Mouse (Mus musculus) forebrain, embryonic 13.5 days (tissue): ENCODE results near the gene Carns1. TPM values are rescaled to one million over a fixed set of nuclear protein-coding genes. Genes with fewer than 3 reads are reported as not detected.

Experiments used
- ATAC-seq: fragments of 200-750 bp; cut with Nextera tagmentation; 2 replicates; pipeline ENCODE4 v1.8.0; 2017
- H3K27ac ChIP-seq: fragments of 300-500 bp; sonication (generic); 2 replicates; pipeline ENCODE4 v1.5.1; 2015; ENCODE audit warnings: inconsistent platforms, mild to moderate bottlenecking, moderate library complexity
- H3K27me3 ChIP-seq: fragments of 300-500 bp; sonication (generic); 2 replicates; pipeline ENCODE4 v1.6.1; 2015; ENCODE audit warnings: mild to moderate bottlenecking, inconsistent platforms
- H3K36me3 ChIP-seq: fragments of 300-500 bp; sonication (generic); 2 replicates; pipeline ENCODE4 v1.6.1; 2015; ENCODE audit warnings: mild to moderate bottlenecking, inconsistent platforms; ENCODE audit not compliant: poor library complexity, severe bottlenecking
- H3K4me1 ChIP-seq: fragments of 300-500 bp; sonication (generic); 2 replicates; pipeline ENCODE4 v1.6.1; 2015; ENCODE audit warnings: inconsistent platforms
- H3K4me2 ChIP-seq: fragments of 300-500 bp; sonication (generic); 2 replicates; pipeline ENCODE4 v1.6.1; 2015; ENCODE audit warnings: inconsistent platforms, mild to moderate bottlenecking, moderate library complexity
- H3K4me3 ChIP-seq: fragments of 300-500 bp; sonication (generic); 2 replicates; pipeline ENCODE4 v1.5.1; 2015; ENCODE audit warnings: mild to moderate bottlenecking, inconsistent platforms
- H3K9ac ChIP-seq: fragments of 300-500 bp; sonication (generic); 2 replicates; pipeline ENCODE4 v1.6.1; 2015; ENCODE audit warnings: mild to moderate bottlenecking, inconsistent platforms
- H3K9me3 ChIP-seq: fragments of 300-500 bp; sonication (generic); replicated peaks from 2 replicates; pipeline ENCODE4 v1.6.1; 2016; ENCODE audit warnings: inconsistent platforms
- WGBS: fragments of 180-500 bp; shearing (Covaris S2); methylation state at CpG from one replicate; pipeline ENCODE4 v1.1.7; 2015; 5-methylcytosine and 5-hydroxymethylcytosine counted together
- microRNA-seq: library from miRNA; unstranded; fragments of <30 nt; microRNA quantifications from one replicate; pipeline ENCODE4, GENCODE M21; 2016
- polyA plus RNA-seq: library from polyadenylated mRNA; unstranded; fragments of >200 nt; fragmentation: Nextera tagmentation; extraction: Ambion mirVana; gene quantifications from 2 replicates; pipeline ENCODE4 v1.2.1, GENCODE M21; 2015

Carns1 gene
- polyA plus RNA-seq, 1 experiment from 2014 or later = 2.4 TPM

DNA sequence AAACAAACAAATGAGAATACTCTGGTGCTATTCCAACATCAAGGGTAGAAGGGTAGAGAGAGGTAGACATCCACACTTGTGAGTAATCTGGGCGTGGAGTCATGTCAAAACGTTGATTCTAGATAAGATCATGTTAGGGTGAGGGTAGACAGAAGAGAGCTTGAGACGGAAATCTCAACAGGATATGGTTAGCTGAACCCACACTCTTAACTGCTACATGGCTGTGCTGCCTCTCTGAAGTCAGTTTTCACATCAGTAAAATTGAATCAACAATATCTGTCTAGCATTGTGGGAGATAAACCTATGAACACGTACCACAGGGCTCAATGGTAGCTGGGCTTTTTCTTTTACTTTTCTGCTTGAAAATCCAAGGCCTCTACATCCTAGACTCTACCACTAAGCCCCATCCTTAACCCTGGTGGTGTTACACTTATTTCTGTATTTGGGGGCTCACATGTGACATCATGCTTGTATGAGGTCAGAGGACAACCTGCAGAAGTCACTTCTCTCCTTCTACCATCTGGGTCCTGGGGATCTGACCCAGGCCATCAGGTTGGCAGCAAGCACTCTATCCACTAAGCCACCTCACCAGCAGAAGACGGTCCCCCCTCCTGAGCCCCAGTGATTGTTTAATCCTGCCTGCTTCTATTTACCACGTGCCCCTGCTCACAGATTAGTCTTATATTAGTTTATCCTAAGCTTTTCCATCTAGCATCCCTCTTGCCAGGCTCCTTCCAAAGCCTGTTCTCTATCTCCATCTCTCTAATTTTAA, 55.4 kb downstream of the Carns1 start:
- H3K4me3 ChIP-seq = no peak overlapping the region
- no peak for ATAC-seq
- H3K27ac ChIP-seq = no peak overlapping the region
- H3K4me2 ChIP-seq = peak overlapping the region; percentile 59
- H3K27me3 ChIP-seq = no peaks in the 10 kb centered on the region
- H3K36me3 ChIP-seq = peaks cover 32% of the 10 kb centered on the region
- H3K4me1 ChIP-seq = peaks cover 10% of the 10 kb centered on the region
- H3K9ac ChIP-seq = no peak overlapping the region
- WGBS = 91% methylated on average over 6 of the region's 6 CpGs
- no peaks in the 10 kb centered on the region for H3K9me3 ChIP-seq

DNA sequence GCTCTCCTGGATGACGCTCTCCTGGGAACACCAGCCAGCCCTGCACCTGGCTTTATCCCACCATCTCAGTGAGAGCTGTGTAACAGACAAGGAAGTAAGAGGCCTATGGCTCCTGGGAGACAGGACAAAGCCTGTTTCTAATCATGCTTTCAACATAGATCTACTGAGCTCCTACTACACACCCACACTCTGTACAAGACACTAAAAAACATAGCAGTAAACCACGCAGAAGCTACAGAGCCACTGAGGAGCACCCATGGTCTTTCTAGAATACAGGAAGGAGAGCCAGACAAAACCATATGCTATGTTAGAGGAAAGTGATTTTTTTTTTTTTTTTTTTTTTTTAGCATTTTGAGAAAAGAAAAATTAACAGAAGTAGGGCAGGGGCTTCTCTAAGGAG, 56.9 kb downstream of the Carns1 start:
- H3K9me3 ChIP-seq = no peaks in the 10 kb centered on the region
- no peaks in the 10 kb centered on the region for H3K27me3 ChIP-seq
- H3K4me1 ChIP-seq = peaks cover 10% of the 10 kb centered on the region
- 92% methylated on average over 2 of the region's 2 CpGs for WGBS
- H3K36me3 ChIP-seq = peaks cover 48% of the 10 kb centered on the region
- no peak overlapping the region for H3K9ac ChIP-seq
- no peak overlapping the region for H3K4me3 ChIP-seq
- no peak overlapping the region for H3K27ac ChIP-seq
- H3K4me2 ChIP-seq = no peak overlapping the region
- no peak for ATAC-seq

DNA sequence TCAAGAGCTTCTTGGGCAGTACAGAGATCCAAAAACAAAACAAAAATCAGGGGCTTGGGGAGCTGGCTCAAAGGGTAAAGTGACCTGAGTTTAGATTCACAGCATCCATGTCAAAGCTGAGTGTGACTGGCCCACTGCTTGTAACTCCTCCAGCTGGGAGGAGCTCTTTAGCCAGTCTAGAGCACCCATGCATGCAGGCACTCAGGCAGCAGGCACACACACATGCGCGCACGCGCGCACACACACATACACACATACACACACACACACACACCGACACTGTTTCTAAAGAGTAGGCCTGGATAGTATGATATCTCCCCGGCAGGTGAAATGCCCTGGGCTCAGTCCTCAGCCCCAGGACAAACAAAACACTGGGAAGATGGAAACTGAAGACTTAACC, 58.3 kb downstream of the Carns1 start:
- Histone ChIP-seq H3K4me3 (no peak overlapping the region), H3K9me3 (no peaks in the 10 kb centered on the region), H3K4me1 (peaks cover 10% of the 10 kb centered on the region), H3K27ac (no peak overlapping the region), H3K4me2 (no peak overlapping the region), H3K36me3 (peaks cover 61% of the 10 kb centered on the region), H3K27me3 (no peaks in the 10 kb centered on the region), H3K9ac (no peak overlapping the region)
- WGBS = 96% methylated on average over 7 of the region's 7 CpGs
- ATAC-seq = no peak

DNA sequence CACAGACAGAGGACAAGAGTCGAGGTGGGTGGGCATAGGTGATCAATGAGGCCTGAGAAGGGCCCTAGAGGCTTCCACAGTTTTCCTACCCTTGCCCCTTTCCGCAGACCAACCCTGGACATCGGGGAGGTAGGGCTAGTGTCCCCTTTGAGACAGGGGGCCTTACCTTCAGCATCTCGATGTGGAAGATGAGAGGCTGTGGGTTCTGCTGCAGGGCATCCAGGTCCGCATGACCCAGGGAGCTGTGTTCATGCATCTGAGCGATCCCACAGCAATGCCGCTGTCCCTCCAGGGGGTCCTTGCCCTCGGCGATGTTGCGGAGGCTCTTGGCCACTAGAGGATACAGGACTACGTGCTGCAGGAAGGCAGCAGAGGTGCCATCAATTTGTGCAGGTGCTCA, 59.5 kb downstream of the Carns1 start:
- H3K36me3 ChIP-seq = peaks cover 73% of the 10 kb centered on the region
- H3K9ac ChIP-seq = no peak overlapping the region
- no peak for ATAC-seq
- H3K27ac ChIP-seq = no peak overlapping the region
- no peak overlapping the region for H3K4me2 ChIP-seq
- H3K4me3 ChIP-seq = no peak overlapping the region
- peaks cover 8% of the 10 kb centered on the region for H3K4me1 ChIP-seq
- WGBS = 84% methylated on average over 11 of the region's 11 CpGs
- H3K9me3 ChIP-seq = no peaks in the 10 kb centered on the region
- no peaks in the 10 kb centered on the region for H3K27me3 ChIP-seq

DNA sequence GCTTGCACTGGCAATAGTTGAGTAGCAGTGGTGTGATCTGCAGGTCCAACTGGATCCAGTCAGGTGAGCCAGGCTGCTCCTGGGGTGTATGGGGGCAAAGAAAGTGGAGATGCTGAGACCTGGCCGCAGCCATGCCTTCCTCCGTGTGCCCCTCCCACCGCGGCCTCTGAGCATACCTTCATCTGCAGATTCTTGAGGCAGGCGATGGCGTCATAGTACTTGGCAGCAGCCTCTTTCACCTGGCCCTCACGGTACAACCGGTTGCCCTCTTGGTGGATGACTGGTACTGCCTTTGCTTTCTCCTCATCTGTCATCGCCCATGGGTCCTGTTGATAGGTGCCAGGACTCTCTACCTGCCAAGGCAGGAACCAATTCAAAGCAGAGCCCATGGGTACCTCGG, 60.1 kb downstream of the Carns1 start:
- ATAC-seq = no peak
- Histone ChIP-seq H3K9me3 (no peaks in the 10 kb centered on the region), H3K36me3 (peaks cover 78% of the 10 kb centered on the region), H3K27me3 (no peaks in the 10 kb centered on the region), H3K4me3 (no peak overlapping the region), H3K27ac (no peak overlapping the region), H3K9ac (no peak overlapping the region; the same call in 1 of the 2 replicates), H3K4me2 (no peak overlapping the region), H3K4me1 (peaks cover 2% of the 10 kb centered on the region; the same call in 1 of the 2 replicates)
- WGBS = 96% methylated on average over 10 of the region's 10 CpGs

DNA sequence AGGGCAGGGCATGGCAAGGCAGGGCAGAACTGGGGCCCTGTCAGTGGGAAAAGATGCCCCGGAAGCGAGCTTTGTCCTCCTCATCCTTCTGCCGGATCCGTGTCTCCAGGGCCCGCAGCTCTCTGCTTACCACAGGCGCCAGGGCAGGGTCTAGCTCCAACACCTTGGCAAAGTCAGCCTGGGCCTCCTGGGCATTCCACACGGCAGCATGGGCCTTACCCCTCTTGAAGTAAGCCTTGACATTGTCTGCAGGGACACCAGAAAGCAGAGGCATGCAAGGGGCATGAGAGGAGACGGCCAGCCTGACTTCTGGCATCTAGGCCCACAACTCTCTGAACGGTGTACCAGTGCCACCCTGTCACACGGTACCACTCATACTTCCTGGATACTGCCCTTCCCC, 60.7 kb downstream of the Carns1 start:
- Histone ChIP-seq H3K9me3 (no peaks in the 10 kb centered on the region), H3K4me3 (no peak overlapping the region), H3K36me3 (peaks cover 80% of the 10 kb centered on the region), H3K27me3 (no peaks in the 10 kb centered on the region), H3K27ac (no peak overlapping the region), H3K9ac (no peak overlapping the region), H3K4me1 (no peaks in the 10 kb centered on the region; the same call in 1 of the 2 replicates), H3K4me2 (no peak overlapping the region)
- no peak for ATAC-seq
- whole genome bisulfite sequencing = 94% methylated on average over 10 of the region's 10 CpGs

Small RNAs within 50 kb of the gene (microRNA-seq; reads per million reads assigned to microRNA genes)
- gene Gm26115 = not detected

Other genes starting within 250 kb of the Carns1 start
- 1.1 TPM in 2 replicates for gene Aldh3b1, start 245.7 kb downstream of the Carns1 start, polyA plus RNA-seq
- gene Unc93b1, start 240.3 kb downstream of the Carns1 start, polyA plus RNA-seq = 3.8 and 5.3 TPM in 2 replicates
- not detected in 2 replicates for gene Aldh3b3, start 216.8 kb downstream of the Carns1 start, polyA plus RNA-seq
- 0.15 TPM in 1 of 2 replicates, not detected in the other for gene Aldh3b2, start 203.2 kb downstream of the Carns1 start, polyA plus RNA-seq
- gene Acy3, start 188.9 kb downstream of the Carns1 start, polyA plus RNA-seq = 0.68 and 1.4 TPM in 2 replicates
- gene Tbx10, start 182.7 kb downstream of the Carns1 start, polyA plus RNA-seq = not detected in 2 replicates
- gene Nudt8, start 174.9 kb downstream of the Carns1 start, polyA plus RNA-seq = 25.8 and 28.2 TPM in 2 replicates
- 5.4 and 5.7 TPM in 2 replicates for gene Gm49405, start 174.9 kb downstream of the Carns1 start, polyA plus RNA-seq
- 5.5 and 5.7 TPM in 2 replicates for gene Doc2g, start 172.2 kb downstream of the Carns1 start, polyA plus RNA-seq
- gene Ndufv1, start 162.7 kb downstream of the Carns1 start, polyA plus RNA-seq = 202 and 216 TPM in 2 replicates
- gene Gstp1, start 137.5 kb downstream of the Carns1 start, polyA plus RNA-seq = 390 and 392 TPM in 2 replicates
- gene Gstp2, start 129.5 kb downstream of the Carns1 start, polyA plus RNA-seq = 1.0 and 2.5 TPM in 2 replicates
- gene Gstp3, start 115.9 kb downstream of the Carns1 start, polyA plus RNA-seq = not detected in 2 replicates
- not detected in 2 replicates for gene Cabp2, start 93.9 kb downstream of the Carns1 start, polyA plus RNA-seq
- 77.4 and 80.3 TPM in 2 replicates for gene Cdk2ap2, start 78.3 kb downstream of the Carns1 start, polyA plus RNA-seq
- gene Pitpnm1, start 75.5 kb downstream of the Carns1 start, polyA plus RNA-seq = 21.1 and 32.0 TPM in 2 replicates
- gene Aip, start 49.6 kb downstream of the Carns1 start, polyA plus RNA-seq = 73.7 and 75.9 TPM in 2 replicates
- 0.04 TPM in 1 of 2 replicates, not detected in the other for gene Gpr152, start 35.7 kb downstream of the Carns1 start, polyA plus RNA-seq
- gene Cabp4, start 31.4 kb downstream of the Carns1 start, polyA plus RNA-seq = 0.09 and 0.13 TPM in 2 replicates
- 126 and 144 TPM in 2 replicates for gene Coro1b, start 26.9 kb downstream of the Carns1 start, polyA plus RNA-seq
- 0.33 and 0.65 TPM in 2 replicates for gene Ptprcap, start 21.9 kb downstream of the Carns1 start, polyA plus RNA-seq
- 56.6 and 61.6 TPM in 2 replicates for gene Rps6kb2, start 12.1 kb downstream of the Carns1 start, polyA plus RNA-seq
- gene Tbc1d10c, start 15.8 kb upstream of the Carns1 start, polyA plus RNA-seq = 0.77 and 0.82 TPM in 2 replicates
- gene Ppp1ca, start 16.6 kb upstream of the Carns1 start, polyA plus RNA-seq = 664 and 700 TPM in 2 replicates
- gene Rad9a, start 26.2 kb upstream of the Carns1 start, polyA plus RNA-seq = 28.9 and 34.7 TPM in 2 replicates
- gene Clcf1, start 38.8 kb upstream of the Carns1 start, polyA plus RNA-seq = 0.63 and 0.76 TPM in 2 replicates
- gene AC109138.7, start 38.9 kb upstream of the Carns1 start, polyA plus RNA-seq = not detected in 2 replicates
- gene Pold4, start 56.4 kb upstream of the Carns1 start, polyA plus RNA-seq = 13.1 and 14.2 TPM in 2 replicates
- gene Ssh3, start 93.7 kb upstream of the Carns1 start, polyA plus RNA-seq = 3.6 and 4.8 TPM in 2 replicates
- 14.0 and 15.2 TPM in 2 replicates for gene Ankrd13d, start 107.7 kb upstream of the Carns1 start, polyA plus RNA-seq
- 14.4 and 15.6 TPM in 2 replicates for gene Grk2, start 130.7 kb upstream of the Carns1 start, polyA plus RNA-seq
- 38.8 and 43.9 TPM in 2 replicates for gene Kdm2a, start 222.8 kb upstream of the Carns1 start, polyA plus RNA-seq